Mouse (Mus musculus) kidney, embryonic 15.5 days (tissue): ENCODE results near the gene Mus81. TPM values are rescaled to one million over a fixed set of nuclear protein-coding genes. Genes with fewer than 3 reads are reported as not detected.
"Not testable (repeated sequence)": the region's sequence is repeated elsewhere in the genome, so short reads cannot be mapped to it uniquely, and the experiment has no call there.

ENCODE experiments used
- ATAC-seq: fragments of 200-750 bp; cut with Nextera tagmentation; replicated peaks from 2 replicates; pipeline ENCODE4 v1.8.0; 2017; ENCODE audit warnings: moderate TSS enrichment; ENCODE audit not compliant: low FRiP score
- H3K27ac ChIP-seq: fragments of 300-500 bp; sonication (generic); 2 replicates; pipeline ENCODE4 v1.5.1; 2015; ENCODE audit warnings: mild to moderate bottlenecking, inconsistent platforms
- H3K27me3 ChIP-seq: fragments of 300-500 bp; sonication (generic); 2 replicates; pipeline ENCODE4 v1.6.1; 2015; ENCODE audit warnings: inconsistent platforms
- H3K36me3 ChIP-seq: fragments of 300-500 bp; sonication (generic); 2 replicates; pipeline ENCODE4 v1.6.1; 2015; ENCODE audit warnings: inconsistent platforms
- H3K4me1 ChIP-seq: fragments of 300-500 bp; sonication (generic); 2 replicates; pipeline ENCODE4 v1.6.1; 2015; ENCODE audit warnings: inconsistent platforms
- H3K4me2 ChIP-seq: fragments of 300-500 bp; sonication (generic); 2 replicates; pipeline ENCODE4 v1.6.1; 2015; ENCODE audit warnings: moderate library complexity, mild to moderate bottlenecking, inconsistent platforms
- H3K4me3 ChIP-seq: fragments of 300-500 bp; sonication (generic); replicated peaks from 2 replicates; pipeline ENCODE4 v1.5.1; 2015; ENCODE audit warnings: mild to moderate bottlenecking, inconsistent platforms
- H3K9ac ChIP-seq: fragments of 300-500 bp; sonication (generic); 2 replicates; pipeline ENCODE4 v1.6.1; 2015; ENCODE audit warnings: mild to moderate bottlenecking, inconsistent platforms
- H3K9me3 ChIP-seq: fragments of 300-500 bp; sonication (generic); replicated peaks from 2 replicates; pipeline ENCODE4 v1.6.1; 2016; ENCODE audit warnings: inconsistent platforms
- WGBS: fragments of 180-500 bp; shearing (Covaris S2); methylation state at CpG from one replicate; pipeline ENCODE4 v1.1.7; 2015; ENCODE audit warnings: mixed read lengths; 5-methylcytosine and 5-hydroxymethylcytosine counted together
- polyA plus RNA-seq: library from polyadenylated mRNA; unstranded; fragments of >200 nt; fragmentation: Nextera tagmentation; extraction: Ambion mirVana; gene quantifications from 2 replicates; pipeline ENCODE4 v1.2.1, GENCODE M21; 2015

The Mus81 gene
- polyA plus RNA-seq, 1 experiment from 2014 or later: 47.4 TPM

DNA sequence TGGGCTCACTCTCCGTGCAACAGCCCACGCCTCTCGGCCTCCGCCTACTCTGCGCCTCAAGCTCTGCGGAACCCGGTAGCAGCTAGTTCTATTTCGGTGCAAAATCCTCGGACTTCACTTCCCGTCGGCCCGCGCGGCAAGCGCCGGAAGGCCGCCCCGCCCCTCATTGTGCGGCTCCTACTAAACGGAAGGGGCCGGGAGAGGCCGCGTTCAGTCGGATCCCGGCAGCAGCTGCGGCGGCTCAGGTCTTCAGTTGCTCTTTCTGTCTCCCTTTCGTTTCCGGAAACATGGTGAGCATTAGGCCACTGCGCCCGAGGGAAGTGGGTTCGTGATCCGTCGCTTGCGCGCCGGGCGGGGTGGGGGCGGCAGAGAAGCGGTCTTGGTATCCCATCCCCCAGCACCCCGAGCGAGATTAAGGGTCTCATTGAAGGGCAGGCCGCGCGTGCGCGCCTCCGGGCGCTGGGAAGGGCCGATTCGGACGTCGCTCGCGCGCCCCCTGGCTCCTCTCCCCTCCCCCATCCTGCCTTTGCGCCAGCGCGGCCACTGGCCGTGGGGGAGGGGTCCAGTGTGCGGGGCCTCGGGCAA is 2.2 kb upstream of the Mus81 start, which contains the start of gene Cfl1:
Cfl1 (plus strand) TSS at position 143 of the 585 bp plus-strand sequence.
- peak within 1 kb of the TSS; percentile 87 for H3K9ac ChIP-seq
- no peaks in the 10 kb centered on the region for H3K9me3 ChIP-seq
- H3K27ac ChIP-seq: peak within 1 kb of the TSS; percentile 100
- H3K4me2 ChIP-seq: peak within 1 kb of the TSS; percentile 76
- ATAC-seq: peak; percentile 53
- H3K36me3 ChIP-seq: peaks cover 46% of the 10 kb centered on the region
- peaks cover 63% of the 10 kb centered on the region for H3K4me1 ChIP-seq
- under 1% methylated on average over 57 of the region's 62 CpGs for WGBS
- peak within 1 kb of the TSS; percentile 74 for H3K4me3 ChIP-seq
- no peaks in the 10 kb centered on the region for H3K27me3 ChIP-seq

DNA sequence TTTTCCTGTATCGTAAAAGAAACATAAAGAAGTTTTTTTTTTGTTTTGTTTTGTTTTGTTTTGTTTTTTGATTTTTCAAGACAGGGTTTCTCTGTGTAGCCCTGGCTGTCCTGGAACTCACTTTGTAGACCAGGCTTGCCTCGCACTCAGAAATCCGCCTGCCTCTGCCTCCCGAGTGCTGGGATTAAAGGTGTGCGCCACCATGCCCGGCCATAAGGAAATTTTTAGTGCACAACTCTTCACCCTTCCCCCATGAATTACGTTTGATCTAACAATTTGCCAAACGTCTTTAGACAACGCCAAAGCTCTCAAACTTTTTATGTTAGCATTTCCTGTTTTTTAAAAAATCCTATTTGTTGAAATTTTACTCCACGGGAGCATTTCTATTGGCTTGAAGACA is 1.5 kb upstream of the Mus81 start:
- 41% methylated on average over 10 of the region's 10 CpGs for WGBS
- ATAC-seq, H3K9me3 ChIP-seq, H3K9ac ChIP-seq, H3K27me3 ChIP-seq: not testable (repeated sequence)
- peaks cover 46% of the 10 kb centered on the region for H3K36me3 ChIP-seq
- H3K4me2 ChIP-seq: peak overlapping the region; percentile 76
- peak overlapping the region; percentile 100 for H3K27ac ChIP-seq
- peaks cover 63% of the 10 kb centered on the region for H3K4me1 ChIP-seq
- H3K4me3 ChIP-seq: peak overlapping the region; percentile 74

DNA sequence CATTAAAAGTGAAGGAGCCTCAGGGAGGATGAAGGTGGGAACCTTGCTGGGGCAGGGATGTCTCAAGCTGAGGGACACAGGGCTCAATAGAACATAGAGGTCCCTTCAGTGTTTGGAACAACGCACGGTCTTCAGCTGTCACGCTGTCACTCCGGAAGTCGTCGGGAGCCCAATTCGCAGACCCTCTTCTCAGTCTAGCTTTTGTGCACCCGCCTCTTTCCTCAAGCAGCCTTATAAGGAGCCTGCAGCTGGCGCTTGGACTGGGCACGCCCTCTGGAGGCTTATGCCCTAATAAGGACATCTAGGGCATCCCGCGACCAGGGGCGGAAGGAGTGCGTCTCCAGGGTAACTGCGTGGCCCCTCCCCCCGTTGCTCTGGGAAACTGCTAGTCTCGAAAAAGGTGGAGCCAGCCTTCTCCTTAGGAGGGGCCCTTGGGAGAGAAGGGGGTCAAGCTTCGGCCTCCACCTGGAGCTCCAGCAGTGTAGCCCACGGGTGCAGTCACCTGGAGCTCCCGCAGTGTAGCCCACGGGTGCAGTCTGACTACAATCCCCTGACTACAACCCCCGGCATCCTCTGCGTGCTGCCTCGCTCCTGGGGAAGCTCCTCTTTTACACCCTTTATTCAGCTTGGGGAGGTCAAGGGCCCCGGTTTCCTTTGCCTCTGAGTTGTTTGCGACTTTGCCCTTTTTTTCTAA is 823 bp upstream of the Mus81 start:
- Histone ChIP-seq H3K36me3 (peaks cover 46% of the 10 kb centered on the region), H3K4me1 (peaks cover 59% of the 10 kb centered on the region), H3K9me3 (no peaks in the 10 kb centered on the region), H3K27me3 (no peaks in the 10 kb centered on the region), H3K27ac (peak overlapping the region; percentile 100), H3K4me2 (peak overlapping the region; percentile 76), H3K4me3 (peak overlapping the region; percentile 61), H3K9ac (peak overlapping the region; percentile 43)
- under 1% methylated on average over 26 of the region's 26 CpGs for WGBS
- ATAC-seq: peak; percentile 81

DNA sequence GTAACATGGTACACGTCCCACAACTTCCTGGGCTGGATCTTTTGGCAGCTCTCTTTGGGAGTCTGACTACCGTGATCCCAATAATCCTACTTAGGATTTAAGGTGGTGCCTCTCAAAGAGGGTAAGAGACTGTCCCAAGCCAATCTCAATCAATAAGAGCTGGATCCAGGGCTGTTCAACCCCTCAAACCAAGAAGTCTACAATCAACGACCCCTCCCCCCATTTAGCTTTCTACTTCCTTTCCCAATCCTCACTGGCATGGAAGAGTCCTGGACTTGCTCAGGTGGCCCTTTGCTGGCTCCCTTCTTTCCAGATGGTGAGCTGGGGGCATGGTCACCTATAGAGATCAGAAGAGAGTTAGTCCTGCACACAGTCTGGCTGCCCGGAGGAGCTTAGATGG is 1.4 kb downstream of the Mus81 start:
- 81% methylated on average over 4 of the region's 4 CpGs for WGBS
- no peak for ATAC-seq
- Histone ChIP-seq H3K4me3 (peak overlapping the region; percentile 61), H3K9ac (peak overlapping the region; percentile 63; the same call in 1 of the 2 replicates), H3K9me3 (no peaks in the 10 kb centered on the region), H3K4me2 (peak overlapping the region; percentile 76), H3K27ac (peak overlapping the region; percentile 100; the same call in 1 of the 2 replicates), H3K4me1 (peaks cover 39% of the 10 kb centered on the region), H3K27me3 (no peaks in the 10 kb centered on the region), H3K36me3 (peaks cover 46% of the 10 kb centered on the region)

DNA sequence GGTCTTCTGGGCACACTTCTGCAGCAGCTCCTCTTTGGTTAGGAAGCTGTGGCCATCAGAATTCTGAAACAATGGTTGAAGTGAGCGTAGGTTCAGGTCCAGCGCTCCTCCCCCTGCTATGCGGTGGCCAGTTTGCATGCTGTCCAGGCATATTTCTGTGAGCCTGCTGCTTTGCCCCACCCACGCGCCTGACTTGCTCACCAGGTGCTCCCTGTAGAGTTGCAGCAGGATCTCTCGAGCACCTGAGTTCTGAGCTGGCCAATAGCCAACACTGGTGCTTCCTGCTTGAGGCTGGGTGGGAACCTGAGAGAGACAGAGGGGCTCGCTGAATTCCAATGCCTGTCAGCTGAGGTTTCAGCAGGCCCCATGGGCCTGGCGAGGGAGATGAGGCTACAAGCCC is 1.9 kb downstream of the Mus81 start:
- Histone ChIP-seq H3K36me3 (peaks cover 50% of the 10 kb centered on the region), H3K4me2 (0 out of 2 replicates have a peak overlapping the region, but pooled peaks have one; percentile 76), H3K9me3 (no peaks in the 10 kb centered on the region), H3K4me1 (peaks cover 37% of the 10 kb centered on the region), H3K4me3 (no peak overlapping the region), H3K9ac (no peak overlapping the region), H3K27me3 (no peaks in the 10 kb centered on the region), H3K27ac (0 out of 2 replicates have a peak overlapping the region, but pooled peaks have one; percentile 15)
- 76% methylated on average over 8 of the region's 8 CpGs for WGBS
- ATAC-seq: no peak

DNA sequence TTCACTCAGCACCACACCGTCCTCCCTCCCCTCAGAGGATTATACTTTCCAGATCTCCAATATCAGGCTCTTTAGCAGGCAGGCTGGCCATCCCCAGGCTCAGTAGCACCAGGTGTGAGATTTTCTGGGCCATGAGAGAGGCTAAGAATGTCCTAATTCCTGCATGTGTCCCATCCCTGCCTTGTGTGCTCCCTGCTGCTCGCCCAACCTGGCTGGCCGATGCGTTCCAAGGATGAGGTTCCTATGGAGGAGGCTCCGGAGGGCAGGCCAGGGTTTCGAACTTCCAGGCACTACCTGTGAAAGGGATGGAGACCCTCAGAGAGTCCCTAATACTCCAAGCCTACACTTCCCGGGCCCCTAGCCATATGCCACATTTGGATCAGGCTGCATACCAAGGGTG is 2.4 kb downstream of the Mus81 start:
- Histone ChIP-seq H3K27me3 (no peaks in the 10 kb centered on the region), H3K4me1 (peaks cover 37% of the 10 kb centered on the region), H3K9me3 (no peaks in the 10 kb centered on the region), H3K4me3 (no peak overlapping the region), H3K27ac (0 out of 2 replicates have a peak overlapping the region, but pooled peaks have one; percentile 15), H3K36me3 (peaks cover 55% of the 10 kb centered on the region), H3K4me2 (no peak overlapping the region), H3K9ac (no peak overlapping the region)
- 90% methylated on average over 7 of the region's 7 CpGs for WGBS
- no peak for ATAC-seq

DNA sequence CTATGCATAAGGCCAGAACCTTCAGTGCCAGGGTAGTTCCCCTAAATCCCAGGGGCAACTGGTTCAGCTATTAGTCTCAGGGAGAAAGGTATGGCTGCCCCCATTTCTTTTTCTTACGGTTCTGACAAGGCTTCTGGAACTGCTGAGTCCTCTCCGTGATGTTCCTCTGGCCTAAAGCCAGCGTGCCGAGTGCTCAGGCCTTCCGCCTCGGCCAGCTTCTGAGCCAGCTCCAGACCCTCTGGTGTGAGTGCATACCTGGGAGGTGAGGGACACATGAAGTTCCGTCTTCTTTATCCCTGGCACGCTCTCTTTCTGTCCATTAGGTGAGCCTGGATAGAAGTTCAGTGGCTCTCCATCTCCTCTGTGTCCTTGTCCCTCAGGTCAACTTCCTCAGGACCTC is 2.8 kb downstream of the Mus81 start:
- Histone ChIP-seq H3K36me3 (peaks cover 59% of the 10 kb centered on the region), H3K9ac (no peak overlapping the region), H3K9me3 (no peaks in the 10 kb centered on the region), H3K27ac (no peak overlapping the region), H3K4me2 (no peak overlapping the region), H3K4me3 (no peak overlapping the region), H3K27me3 (no peaks in the 10 kb centered on the region), H3K4me1 (peaks cover 37% of the 10 kb centered on the region)
- 90% methylated on average over 8 of the region's 8 CpGs for WGBS
- ATAC-seq: no peak

DNA sequence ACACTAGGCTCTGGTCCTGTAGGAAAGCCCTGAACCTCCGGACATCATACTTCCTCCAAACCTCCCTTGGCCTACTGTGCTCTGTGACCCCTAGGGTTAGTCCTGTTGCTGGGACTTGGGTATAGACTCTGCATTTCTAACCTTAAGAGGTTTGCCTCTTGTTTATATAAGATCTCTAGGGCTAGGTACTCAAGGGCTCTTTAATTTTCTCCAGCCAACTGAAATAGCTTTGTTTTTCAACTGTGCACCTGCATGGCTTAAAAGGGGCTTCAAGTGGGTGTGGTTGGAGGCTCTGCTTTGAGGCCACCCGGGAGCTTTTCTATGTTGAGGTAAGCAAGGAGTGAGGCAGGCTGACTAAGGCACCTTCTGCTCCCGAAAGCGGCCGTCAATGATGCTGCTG is 3.7 kb downstream of the Mus81 start:
- WGBS: 94% methylated on average over 5 of the region's 5 CpGs
- no peak overlapping the region for H3K4me3 ChIP-seq
- H3K36me3 ChIP-seq: peaks cover 68% of the 10 kb centered on the region
- no peak overlapping the region for H3K27ac ChIP-seq
- H3K4me2 ChIP-seq: no peak overlapping the region
- no peak for ATAC-seq
- no peaks in the 10 kb centered on the region for H3K27me3 ChIP-seq
- H3K9me3 ChIP-seq: no peaks in the 10 kb centered on the region
- H3K4me1 ChIP-seq: peaks cover 31% of the 10 kb centered on the region
- no peak overlapping the region for H3K9ac ChIP-seq

DNA sequence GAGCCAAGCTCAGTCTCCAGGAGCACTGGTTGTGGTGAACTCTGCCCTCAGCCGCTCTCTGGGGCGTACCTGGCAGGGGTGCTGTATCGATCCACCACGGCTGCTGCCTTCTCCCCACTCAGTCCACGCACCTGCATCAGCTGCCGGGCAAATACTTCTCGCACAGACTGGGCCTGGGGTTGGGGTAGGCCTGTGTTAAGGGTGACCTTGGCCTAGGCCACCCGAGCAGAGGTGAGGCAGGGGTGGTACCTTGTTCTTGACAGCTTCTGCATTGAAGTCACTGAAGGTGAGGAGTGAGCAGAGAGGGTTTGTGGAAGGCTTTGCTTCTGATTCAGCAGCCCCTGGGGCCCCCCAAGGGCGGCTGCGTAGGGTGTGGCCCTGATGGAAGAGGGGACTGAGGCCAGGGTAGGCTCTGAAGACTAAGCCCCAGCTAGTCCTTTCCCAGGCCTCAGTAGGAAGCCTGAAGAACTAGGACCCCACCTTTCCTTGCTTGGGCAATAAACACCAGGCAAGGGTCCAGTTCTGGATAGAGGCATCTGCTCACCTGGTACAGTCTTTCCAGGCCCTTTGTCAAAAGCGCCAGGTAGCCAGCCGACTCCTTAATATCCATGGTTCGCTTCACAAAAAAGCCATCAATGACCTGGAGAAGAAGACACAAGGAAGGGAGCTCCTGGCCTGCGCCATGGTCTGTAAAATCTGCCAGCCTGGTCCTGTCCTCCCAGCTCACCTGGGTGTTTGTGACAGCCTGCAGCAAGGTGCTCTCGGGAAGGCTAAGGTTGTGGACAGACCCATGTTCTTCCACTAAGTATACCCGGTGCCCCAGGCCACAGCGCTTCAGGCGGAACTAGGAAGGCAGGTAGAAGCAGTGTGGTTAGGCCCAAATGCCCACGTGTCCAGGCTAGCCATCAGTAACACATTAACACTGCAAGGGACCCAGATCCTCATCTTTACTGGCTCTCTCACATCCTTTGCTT is 4.5 kb downstream of the Mus81 start:
- ATAC-seq: no peak
- Histone ChIP-seq H3K27me3 (no peaks in the 10 kb centered on the region), H3K9me3 (no peaks in the 10 kb centered on the region), H3K27ac (no peak overlapping the region), H3K4me2 (no peak overlapping the region), H3K4me1 (peaks cover 26% of the 10 kb centered on the region), H3K4me3 (no peak overlapping the region), H3K9ac (no peak overlapping the region), H3K36me3 (peaks cover 76% of the 10 kb centered on the region)
- 92% methylated on average over 19 of the region's 19 CpGs for WGBS

DNA sequence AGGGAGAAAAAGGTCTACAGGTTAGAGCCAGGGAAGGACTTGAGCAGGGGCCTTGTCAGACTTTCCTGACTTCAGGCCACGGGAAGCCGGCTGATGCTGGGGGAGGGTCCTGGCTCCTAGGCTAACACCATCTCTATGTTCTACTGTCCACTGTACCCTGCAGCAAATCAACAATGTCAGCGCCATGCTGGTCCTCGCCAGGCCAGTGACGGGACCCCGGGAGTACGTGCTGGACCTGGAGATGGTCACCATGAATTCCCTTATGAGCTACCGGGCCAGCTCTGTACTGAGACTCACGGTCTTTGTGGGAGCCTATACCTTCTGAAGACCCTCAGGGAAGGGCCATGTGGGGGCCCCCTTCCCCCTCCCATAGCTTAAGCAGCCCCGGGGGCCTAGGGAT is 6.8 kb downstream of the Mus81 start:
- H3K27ac ChIP-seq: no peak overlapping the region
- ATAC-seq: no peak
- H3K4me3 ChIP-seq: no peak overlapping the region
- H3K36me3 ChIP-seq: peaks cover 99% of the 10 kb centered on the region
- H3K27me3 ChIP-seq: no peaks in the 10 kb centered on the region
- H3K9me3 ChIP-seq: no peaks in the 10 kb centered on the region
- no peak overlapping the region for H3K9ac ChIP-seq
- H3K4me2 ChIP-seq: no peak overlapping the region
- peaks cover 23% of the 10 kb centered on the region for H3K4me1 ChIP-seq
- WGBS: 92% methylated on average over 10 of the region's 10 CpGs

DNA sequence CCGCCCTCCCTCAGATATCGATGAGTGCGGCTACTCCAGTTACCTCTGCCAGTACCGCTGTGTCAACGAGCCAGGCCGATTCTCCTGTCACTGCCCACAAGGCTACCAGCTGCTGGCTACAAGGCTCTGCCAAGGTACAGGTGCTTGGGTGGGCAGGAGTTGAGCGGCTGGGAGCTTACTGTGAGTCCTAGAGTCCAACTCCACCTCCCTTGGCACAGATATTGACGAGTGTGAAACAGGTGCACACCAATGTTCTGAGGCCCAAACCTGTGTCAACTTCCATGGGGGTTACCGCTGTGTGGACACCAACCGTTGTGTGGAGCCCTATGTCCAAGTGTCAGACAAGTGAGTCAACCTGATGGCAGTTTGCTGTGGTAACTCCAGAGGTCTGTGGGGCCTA is 8.2 kb downstream of the Mus81 start:
- H3K4me2 ChIP-seq: no peak overlapping the region
- WGBS: 83% methylated on average over 10 of the region's 10 CpGs
- ATAC-seq: no peak
- H3K4me1 ChIP-seq: peaks cover 26% of the 10 kb centered on the region
- H3K9ac ChIP-seq: no peak overlapping the region
- H3K9me3 ChIP-seq: no peaks in the 10 kb centered on the region
- no peak overlapping the region for H3K27ac ChIP-seq
- H3K4me3 ChIP-seq: no peak overlapping the region
- H3K27me3 ChIP-seq: no peaks in the 10 kb centered on the region
- H3K36me3 ChIP-seq: peaks cover 90% of the 10 kb centered on the region
